Mouse (Mus musculus): ENCODE results near the gene Olfr1158.
"Not testable (repeated sequence)": the region's sequence is repeated elsewhere in the genome, so short reads cannot be mapped to it uniquely, and the experiment has no call there.

Olfr1158 gene

DNA sequence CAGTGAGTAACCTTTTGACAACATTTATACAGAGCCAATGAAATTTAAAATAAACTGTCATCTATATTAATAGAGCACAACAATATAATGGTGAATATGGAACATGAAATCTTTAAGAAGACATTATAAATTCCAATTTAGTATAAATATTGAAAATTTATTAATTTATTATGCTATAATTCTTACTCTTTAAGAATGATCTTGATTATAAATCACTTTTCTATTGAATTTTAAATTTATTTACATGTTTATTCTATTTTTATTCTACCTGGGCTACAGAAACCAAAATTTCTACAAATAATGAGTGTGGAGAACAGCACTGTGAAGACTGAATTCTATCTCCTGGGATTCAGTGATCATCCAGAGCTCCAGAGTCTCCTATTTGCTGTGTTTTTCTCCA, at the start of gene Olfr1158:
TSS of gene Olfr1158 (plus strand) at position 301 of the 400 bp plus-strand sequence.
- no peak for DNase-seq

DNA sequence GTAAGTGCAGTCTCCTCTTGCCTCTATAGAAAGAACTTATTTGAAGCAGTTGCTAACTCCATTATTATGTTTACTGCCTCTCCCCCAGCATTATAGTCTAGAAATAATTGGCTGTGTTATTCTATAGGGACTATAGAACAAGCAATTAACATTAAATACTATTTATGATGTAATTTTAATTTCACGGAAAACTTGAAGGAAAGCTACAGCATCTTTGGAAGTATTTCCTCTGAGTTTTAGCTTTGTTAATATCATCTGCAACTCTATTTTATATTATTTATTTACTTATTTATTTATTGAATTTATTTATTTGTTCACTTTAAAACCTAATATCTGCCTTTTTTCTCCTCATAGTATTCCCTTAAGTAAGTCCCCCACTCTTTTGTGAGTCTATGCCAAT, 44.9 kb upstream of the Olfr1158 start, which contains the start of gene Olfr1155:
TSS of gene Olfr1155 (minus strand) at position 101 of the 400 bp plus-strand sequence.
- no peak for DNase-seq

DNA sequence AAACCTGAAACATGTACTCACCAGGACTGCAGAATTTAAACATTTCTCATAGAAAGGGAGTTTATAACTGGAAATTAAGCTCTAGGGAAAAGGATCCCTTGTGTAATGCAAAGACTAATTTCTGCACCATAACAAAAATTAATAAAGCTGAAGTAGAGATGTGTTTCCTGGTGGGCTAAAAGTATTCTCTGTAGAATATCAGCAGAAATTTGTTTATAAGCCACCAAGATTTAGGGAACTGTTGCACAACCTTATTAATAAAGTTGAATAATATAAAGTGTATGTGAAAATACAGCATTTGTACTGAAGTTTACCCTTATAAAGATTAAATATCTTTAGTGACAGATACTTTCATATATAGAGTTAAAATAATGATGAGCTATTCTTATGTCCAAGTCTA, 36.9 kb upstream of the Olfr1158 start, which contains the start of gene Olfr1156:
TSS of gene Olfr1156 (minus strand) at position 101 of the 400 bp plus-strand sequence.
- DNase-seq: no peak

DNA sequence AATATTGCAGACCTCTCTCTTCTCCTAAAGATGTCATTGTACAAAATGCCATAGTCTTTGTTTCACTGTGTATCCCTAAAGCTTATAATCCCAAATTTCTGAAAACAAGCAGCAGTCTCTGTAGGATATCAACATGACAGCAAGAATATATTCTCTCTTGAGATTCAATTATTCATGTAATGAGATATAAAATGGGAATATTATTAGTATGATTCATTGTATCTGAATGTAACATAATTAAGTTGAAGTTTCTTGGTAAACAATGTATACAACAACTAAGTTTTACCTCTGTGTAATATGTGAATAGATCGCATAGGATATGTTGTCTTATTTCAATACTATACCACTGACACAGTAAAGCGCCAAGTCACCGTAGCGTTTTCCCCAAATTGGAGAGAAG, 21.7 kb upstream of the Olfr1158 start, which contains the start of gene Olfr1157:
TSS of gene Olfr1157 (minus strand) at position 101 of the 400 bp plus-strand sequence.
- no peak for DNase-seq

DNA sequence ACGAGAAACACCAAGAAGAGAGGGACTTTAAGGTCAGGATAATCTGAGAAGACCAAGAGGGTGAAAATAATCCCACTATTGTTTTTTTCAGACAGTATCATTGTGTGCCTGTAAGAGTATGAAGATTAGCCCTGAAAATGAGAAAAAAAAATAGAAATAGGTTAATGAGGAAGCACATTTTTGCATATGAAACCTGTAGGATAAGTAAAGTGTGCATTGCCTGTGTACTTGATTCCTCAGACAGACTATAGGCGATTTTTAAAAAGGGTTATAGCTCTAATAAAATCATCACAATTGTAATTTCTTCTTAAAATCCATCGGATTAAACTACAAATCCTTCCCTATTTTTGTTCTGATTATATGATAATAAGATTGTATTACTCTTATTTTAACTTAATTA, 15.3 kb upstream of the Olfr1158 start, which contains the start of gene Olfr74:
TSS of gene Olfr74 (minus strand) at position 101 of the 400 bp plus-strand sequence.
- no peak for DNase-seq

DNA sequence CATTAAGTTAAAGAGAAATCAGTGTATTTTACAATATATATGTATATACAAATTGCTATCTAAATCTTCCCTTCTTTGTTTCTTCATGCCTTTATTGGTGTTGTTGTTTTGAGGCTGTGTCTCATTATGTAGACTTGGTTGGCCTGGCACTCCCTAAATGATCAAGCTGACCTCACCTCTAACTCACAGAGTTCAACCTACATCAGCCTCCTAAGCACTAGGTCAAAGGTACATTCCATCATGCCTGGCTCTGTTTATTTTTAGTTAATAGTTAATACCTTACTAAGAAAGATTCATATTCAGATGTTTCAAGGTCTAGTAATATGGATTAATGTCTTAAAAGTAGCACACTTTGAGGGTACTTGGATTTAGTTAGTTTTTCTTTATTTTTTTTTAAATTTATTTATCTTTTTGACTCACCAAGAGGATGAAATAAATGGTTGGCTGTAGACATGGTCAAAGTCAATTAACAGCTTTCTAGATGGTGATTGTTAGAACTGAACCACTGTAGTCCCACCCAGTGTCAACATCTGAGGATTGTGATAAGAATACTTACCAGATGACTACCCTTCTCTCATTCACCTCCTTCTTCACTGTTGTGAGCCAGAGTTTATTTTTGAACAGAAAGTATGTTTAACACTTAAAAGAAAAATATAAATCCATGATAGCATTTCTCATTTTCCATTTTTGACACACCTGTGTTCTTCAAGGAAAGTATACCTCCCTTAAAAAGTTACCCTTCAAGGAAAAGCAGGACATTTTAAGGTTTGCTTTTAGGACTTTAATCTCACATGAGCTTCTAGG, 17.8 kb downstream of the Olfr1158 start, which contains the start of gene Olfr1160:
TSS of gene Olfr1160 (minus strand) at position 754 of the 804 bp plus-strand sequence.
- no peak for DNase-seq

DNA sequence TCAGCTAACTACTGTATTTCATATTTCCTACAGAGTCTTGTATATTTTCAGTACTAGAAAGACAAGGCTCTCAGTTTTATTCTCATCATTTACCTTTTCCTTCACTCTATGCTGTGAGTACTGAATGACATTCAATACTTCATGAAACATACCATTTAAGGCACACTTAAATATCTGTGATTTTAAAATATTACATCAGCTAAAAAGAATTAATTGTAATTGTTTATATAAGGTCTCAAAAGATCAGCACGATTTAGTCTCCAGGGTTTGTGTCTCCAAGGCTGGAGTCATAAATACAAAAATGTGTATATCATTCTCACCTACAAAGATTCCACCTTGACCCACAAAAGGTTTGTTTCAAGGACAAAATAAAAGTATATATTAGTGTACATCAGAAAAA, 32.6 kb downstream of the Olfr1158 start, which contains the start of gene Olfr1161:
TSS of gene Olfr1161 (plus strand) at position 301 of the 400 bp plus-strand sequence.
- DNase-seq: not testable (repeated sequence)

DNA sequence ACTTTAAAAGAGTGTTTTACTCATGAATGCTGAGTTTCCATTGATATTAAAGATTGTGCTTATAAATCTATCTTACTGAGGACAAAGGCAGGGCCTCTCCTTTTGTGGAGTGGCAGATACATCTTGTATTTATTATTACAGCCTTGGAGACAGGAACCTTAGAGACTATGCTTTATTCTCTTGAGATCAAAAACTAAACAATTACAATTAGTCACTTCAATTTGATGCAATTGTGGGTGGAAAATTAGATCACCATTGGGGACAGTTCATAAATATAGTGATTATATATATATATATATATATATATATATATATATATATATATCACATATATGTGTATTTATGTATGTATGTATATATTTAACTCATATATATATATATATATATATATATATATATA, 47.7 kb downstream of the Olfr1158 start, which contains the start of gene Olfr73:
TSS of gene Olfr73 (minus strand) at position 101 of the 400 bp plus-strand sequence.
- DNase-seq: no peak
